24 mouse cellular contexts compared by ENCODE assay signal in the genomic region with DNA sequence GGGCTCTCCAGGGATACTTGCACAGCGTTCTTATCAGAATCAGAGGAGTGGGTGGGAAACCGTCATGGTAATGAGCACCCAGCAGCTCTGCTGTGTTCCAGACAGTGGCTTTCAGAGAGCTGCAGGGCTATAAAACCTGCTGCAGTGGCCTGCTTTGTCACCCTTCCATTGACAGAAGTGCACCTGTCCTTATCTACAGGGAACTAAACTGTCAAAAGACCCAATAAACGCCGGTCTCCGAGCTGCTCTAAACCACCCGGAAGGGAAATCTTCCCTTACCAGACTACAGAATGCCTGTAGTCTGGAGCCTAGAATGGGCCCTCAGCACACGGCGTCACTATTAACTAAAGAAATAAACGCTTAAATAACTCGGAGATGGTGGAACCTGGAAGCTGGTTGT.
"Had no signal": no experiment of that assay in that cellular context is flagged by ENCODE, and none has a peak within 500 bp of the region (broad histone marks: within the 10 kb centered on the region; RNA-seq: fewer than 3 reads in every experiment).

No protein-coding gene starts in this region.

- H3K27ac ChIP-seq: heart, embryonic 10.5 days; hindbrain, embryonic 13.5 days; hindbrain, embryonic 15.5 days; hindbrain, postnatal 0 days; kidney, embryonic 15.5 days; kidney, postnatal 0 days; limb, embryonic 13.5 days; limb, embryonic 15.5 days; liver, embryonic 12.5 days; liver, embryonic 14.5 days had no signal

- H3K4me2 ChIP-seq: hindbrain, embryonic 13.5 days; hindbrain, embryonic 15.5 days; kidney, embryonic 15.5 days; limb, embryonic 13.5 days; limb, embryonic 15.5 days; liver, embryonic 12.5 days had no signal

- H3K9ac ChIP-seq: forebrain, postnatal 0 days; hindbrain, embryonic 13.5 days; hindbrain, embryonic 15.5 days; kidney, embryonic 15.5 days; limb, embryonic 13.5 days; limb, embryonic 15.5 days; liver, embryonic 12.5 days; liver, embryonic 14.5 days had no signal

- H3K36me3 ChIP-seq: heart, embryonic 10.5 days; hindbrain, embryonic 13.5 days; hindbrain, embryonic 15.5 days; kidney, embryonic 15.5 days; limb, embryonic 13.5 days; limb, embryonic 15.5 days; liver, embryonic 12.5 days had no signal

- H3K4me1 ChIP-seq: heart, embryonic 10.5 days; hindbrain, embryonic 13.5 days; hindbrain, embryonic 15.5 days; limb, embryonic 13.5 days; limb, embryonic 15.5 days; liver, embryonic 12.5 days had no signal

- ATAC-seq: forebrain, postnatal 0 days; hindbrain, postnatal 0 days; liver, embryonic 12.5 days had no signal

- DNase-seq: forebrain, postnatal 0 days; gastrocnemius, postnatal 14 days; gastrocnemius, postnatal 36 days; heart, adult 18-20 months; heart, postnatal 10 days; heart, postnatal 36 days; kidney, adult 11 months; kidney, adult 2 months; kidney, adult 9 months; kidney, postnatal 14 days; kidney, postnatal 36 days; layer of hippocampus, adult 9-11 months; layer of hippocampus, postnatal 36 days; left cerebral cortex, postnatal 4 days had no signal

- H3K4me3 ChIP-seq: heart, embryonic 10.5 days; hindbrain, embryonic 13.5 days; hindbrain, embryonic 15.5 days; kidney, embryonic 15.5 days; limb, embryonic 13.5 days; limb, embryonic 15.5 days; liver, embryonic 12.5 days had no signal

- H3K9me3 ChIP-seq: heart, embryonic 10.5 days; hindbrain, embryonic 13.5 days; hindbrain, embryonic 15.5 days; kidney, embryonic 15.5 days; limb, embryonic 13.5 days; limb, embryonic 15.5 days; liver, embryonic 12.5 days had no signal

- H3K27me3 ChIP-seq: hindbrain, embryonic 13.5 days; hindbrain, embryonic 15.5 days; kidney, embryonic 15.5 days; limb, embryonic 13.5 days; limb, embryonic 15.5 days had no signal
